ENCODE assay signal across 8 mouse cellular contexts in genomic region chr2:18906421-18907084, GRCm38 (mm10).
DNase-seq lines count a peak whose midpoint lies in the region; ATAC-seq and TF ChIP-seq lines count a peak whose summit lies in the region.

No protein-coding gene starts in this region.

- no peak overlapping the region for H3K27ac ChIP-seq in intestine, postnatal 0 days (ENCODE audit: low read depth, low read length)
- H3K27ac ChIP-seq in intestine, embryonic 15.5 days: no peak overlapping the region
- H3K27ac ChIP-seq in forebrain, embryonic 10.5 days: peak overlapping the region; percentile 46; the same call in 1 of the 2 replicates

- H3K9ac ChIP-seq in intestine, postnatal 0 days (ENCODE audit: low read depth, low read length): no peak overlapping the region
- no peak overlapping the region for H3K9ac ChIP-seq in intestine, embryonic 15.5 days

- no peak for ATAC-seq in intestine, postnatal 0 days
- ATAC-seq in intestine, embryonic 15.5 days: no peak

- 83% methylated on average over 2 of the region's 2 CpGs for WGBS in intestine, postnatal 0 days
- 76% methylated on average over 2 of the region's 2 CpGs for WGBS in intestine, embryonic 15.5 days
- WGBS in forebrain, embryonic 10.5 days: 35% methylated on average over 2 of the region's 2 CpGs

- intact Hi-C loops in heart, postnatal 10 days (cut with DNase I): no loop called here

- H3K4me2 ChIP-seq in intestine, postnatal 0 days (replicated peaks; ENCODE audit: low read depth): no peak overlapping the region
- H3K4me2 ChIP-seq in intestine, embryonic 15.5 days (replicated peaks): no peak overlapping the region

- no peak overlapping the region for H3K4me3 ChIP-seq in intestine, postnatal 0 days (ENCODE audit: low read depth, low read length)
- H3K4me3 ChIP-seq in intestine, embryonic 15.5 days (replicated peaks): no peak overlapping the region
- no peak overlapping the region for H3K4me3 ChIP-seq in forebrain, embryonic 10.5 days

- H3K36me3 ChIP-seq in intestine, postnatal 0 days (ENCODE audit: control insufficient read depth, insufficient read depth): 0 out of 2 replicates have a peak, but pooled peaks cover 3% of the 10 kb centered on the region
- H3K36me3 ChIP-seq in intestine, embryonic 15.5 days: no peaks in the 10 kb centered on the region
- H3K36me3 ChIP-seq in forebrain, embryonic 10.5 days (replicated peaks): no peaks in the 10 kb centered on the region

- H3K9me3 ChIP-seq in intestine, postnatal 0 days (ENCODE audit: control insufficient read depth): no peaks in the 10 kb centered on the region
- no peaks in the 10 kb centered on the region for H3K9me3 ChIP-seq in intestine, embryonic 15.5 days
- no peaks in the 10 kb centered on the region for H3K9me3 ChIP-seq in forebrain, embryonic 10.5 days

- DNase-seq in ZHBTc4 (ENCODE audit: low read depth, low spot score): peak; percentile 27
- DNase-seq in forebrain, embryonic 10.5 days (ENCODE audit: extremely low spot score, low spot score): no peak
- DNase-seq in layer of hippocampus, postnatal 36 days: peak; percentile 31 to 40
- no peak for DNase-seq in kidney, postnatal 25 days
- no peak for DNase-seq in heart, postnatal 10 days
- no peak for DNase-seq in lung, adult 18-20 months

- no peaks in the 10 kb centered on the region for H3K27me3 ChIP-seq in intestine, postnatal 0 days (replicated peaks; ENCODE audit: control insufficient read depth, insufficient read depth, low read length)
- H3K27me3 ChIP-seq in intestine, embryonic 15.5 days (replicated peaks): no peaks in the 10 kb centered on the region
- H3K27me3 ChIP-seq in forebrain, embryonic 10.5 days (ENCODE audit: poor library complexity, severe bottlenecking): no peaks in the 10 kb centered on the region

- TF ChIP-seq CTCF in intestine, postnatal 0 days (IDR thresholded peaks at IDR 0.05; ENCODE audit: low read depth): peak; percentile 19; the same call in 1 of the 2 replicates

- H3K4me1 ChIP-seq in intestine, postnatal 0 days (replicated peaks; ENCODE audit: control insufficient read depth, insufficient read depth, low read length): no peaks in the 10 kb centered on the region
- peaks cover 4% of the 10 kb centered on the region; the same call in 1 of the 2 replicates for H3K4me1 ChIP-seq in intestine, embryonic 15.5 days (replicated peaks)
- H3K4me1 ChIP-seq in forebrain, embryonic 10.5 days: peaks cover 15% of the 10 kb centered on the region

Comparison
In these comparisons a context has a peak if more than half of its experiments do, and no peak if none do; other contexts are left out.
1. DNase-seq: peak in ZHBTc4 (single experiment) and layer of hippocampus, postnatal 36 days (2 of 2); none in forebrain, embryonic 10.5 days (single experiment), kidney, postnatal 25 days (0 of 2), heart, postnatal 10 days (0 of 2) and lung, adult 18-20 months (0 of 2).